Mouse (Mus musculus): Measurements from ENCODE around the gene Dnah12. TPM values are rescaled to one million over a fixed set of nuclear protein-coding genes. Genes with fewer than 3 reads are reported as not detected.
A peak's percentile ranks its signal among the peaks of the same experiment; 100 is the strongest.
"Not testable (repeated sequence)": the region's sequence is repeated elsewhere in the genome, so short reads cannot be mapped to it uniquely, and the experiment has no call there.

Gene Dnah12
- under 1 TPM; 0.03 to 0.11 TPM for total RNA-seq (2021)
- long read RNA-seq, experiment 1: 0 reads
- long read RNA-seq, experiment 2: 0 reads

DNA sequence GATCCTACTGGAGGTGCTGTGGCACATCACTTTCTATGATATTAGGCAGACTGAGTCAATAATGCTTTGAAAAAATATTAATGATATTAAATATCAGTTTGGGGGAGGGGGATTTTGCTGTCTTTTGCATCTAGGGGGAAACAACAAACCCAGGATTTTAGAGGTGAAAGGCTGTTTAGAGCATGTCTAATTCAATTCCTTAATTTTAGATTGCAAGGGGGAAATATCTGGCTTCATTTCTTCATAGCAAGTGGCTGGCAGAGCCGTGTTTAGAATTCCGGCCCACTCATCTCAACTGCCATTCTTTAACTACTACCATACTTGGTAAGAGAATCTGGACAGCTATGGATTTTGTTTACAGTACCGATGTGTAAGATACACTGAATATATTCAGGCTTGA, at the start of gene Dnah12:
Gene Dnah12 (plus strand): TSS at position 301 of the 400 bp plus-strand sequence.
- no peak for DNase-seq (ENCODE audit: low spot score in 2 of 2)

DNA sequence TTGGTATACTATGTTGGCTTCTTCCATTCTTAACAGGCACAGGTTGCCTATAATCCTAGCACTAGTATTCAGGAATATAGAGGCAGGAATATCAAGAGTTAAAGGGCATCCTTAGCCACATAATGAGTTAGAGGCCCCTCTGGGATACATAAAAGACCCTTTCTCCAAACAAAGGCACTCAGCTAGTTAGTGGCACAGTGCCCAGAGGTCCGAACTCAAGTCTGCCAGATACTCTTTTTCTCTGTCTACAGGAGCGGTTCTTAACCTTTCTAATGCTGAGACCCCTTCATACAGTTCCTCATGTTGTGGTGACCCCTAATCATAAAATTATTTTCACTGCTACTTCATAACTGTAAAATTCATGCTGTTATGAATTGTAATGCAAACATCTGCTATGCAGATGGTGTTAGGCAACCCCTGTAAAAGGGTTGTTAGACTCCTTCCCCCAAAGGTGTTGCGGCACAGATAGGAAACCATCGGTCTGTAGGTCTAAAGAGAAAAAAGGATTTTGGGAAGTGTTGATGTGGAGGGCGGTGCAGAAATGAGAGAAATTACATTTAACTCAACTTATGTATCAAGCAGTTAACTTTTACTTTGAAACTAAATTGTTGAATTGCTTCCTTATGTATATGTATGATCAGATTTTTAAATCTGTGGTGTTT, 47.0 kb upstream of the Dnah12 start:
- no peak for DNase-seq (ENCODE audit: low spot score in 2 of 2)

DNA sequence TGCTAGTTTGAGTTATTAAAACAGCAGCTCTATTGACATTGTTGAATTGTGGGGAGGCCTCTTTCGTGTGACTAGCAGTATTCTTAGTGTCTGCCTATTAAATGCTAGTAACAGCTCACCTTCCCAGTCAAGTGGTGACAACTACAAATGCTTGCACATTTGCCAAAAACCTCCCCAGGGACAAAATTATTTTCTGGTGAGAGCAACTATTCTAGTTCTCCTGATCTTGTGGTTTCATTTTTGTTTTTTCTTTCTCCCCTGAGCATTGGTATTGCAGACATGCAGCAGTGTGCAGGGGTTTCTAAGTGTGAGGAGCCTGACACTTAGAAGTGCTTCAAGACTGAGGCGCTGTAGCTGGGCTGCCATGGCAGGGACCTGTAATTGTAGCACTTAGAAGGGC, 45.3 kb upstream of the Dnah12 start:
- DNase-seq (ENCODE audit: low spot score in 2 of 2): no peak

DNA sequence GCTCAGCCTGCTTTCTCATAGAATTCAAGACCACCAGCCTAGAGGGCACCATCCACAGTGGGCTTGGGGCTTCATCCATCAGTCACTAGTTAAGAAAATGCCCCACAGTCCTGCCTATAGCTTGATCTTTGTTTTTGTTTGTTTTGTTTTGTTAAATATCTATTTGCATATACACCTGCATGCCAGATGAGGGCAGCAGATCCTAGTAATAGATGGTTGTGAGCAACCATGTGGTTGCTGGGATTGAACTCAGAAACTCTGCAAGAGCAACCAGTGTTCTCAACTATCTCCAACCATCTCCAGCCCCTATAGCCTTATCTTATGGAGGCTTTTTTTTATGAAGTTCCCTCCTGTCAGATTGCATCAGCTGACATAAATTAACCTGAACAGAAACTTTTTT, 41.2 kb upstream of the Dnah12 start:
- no peak for DNase-seq (ENCODE audit: low spot score in 2 of 2)

DNA sequence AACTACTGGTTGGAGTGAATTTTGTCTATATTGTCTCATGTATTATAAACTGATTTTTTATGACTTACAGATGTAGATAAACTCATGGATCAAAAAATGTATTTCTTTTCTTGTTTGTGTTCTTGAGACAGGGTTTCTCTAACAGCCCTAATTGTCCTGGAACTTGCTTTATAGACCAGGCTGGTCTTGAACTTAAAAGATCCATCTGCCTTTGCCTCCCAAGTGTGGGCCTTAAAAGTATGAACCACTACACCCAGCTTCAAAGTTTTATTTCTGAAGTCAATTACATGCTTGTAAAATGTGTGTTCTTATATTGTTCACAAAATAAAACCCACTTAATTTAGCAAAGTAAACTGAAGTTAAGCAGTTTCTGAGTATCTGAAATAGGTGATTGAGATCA, 34.9 kb upstream of the Dnah12 start:
- no peak for DNase-seq (ENCODE audit: low spot score in 2 of 2)

DNA sequence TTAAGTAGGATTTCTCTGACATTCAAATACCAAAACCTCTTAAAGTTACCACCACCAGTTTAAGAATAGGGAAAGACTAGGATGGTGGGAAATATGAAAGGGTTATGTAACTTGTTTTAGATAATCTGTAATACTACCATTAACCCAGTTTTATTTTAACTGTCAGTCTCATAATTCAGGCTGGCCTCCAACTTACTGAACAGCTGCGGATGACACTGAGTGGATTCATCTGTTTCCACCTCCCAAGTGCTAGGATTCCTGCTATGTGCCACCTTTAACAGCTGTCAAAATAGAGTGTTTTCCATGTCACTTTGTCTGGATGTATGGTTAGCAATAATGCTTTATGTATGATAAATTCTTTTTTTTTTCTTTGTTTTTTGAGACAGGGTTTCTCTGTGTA, 32.8 kb upstream of the Dnah12 start:
- DNase-seq (ENCODE audit: low spot score in 2 of 2): no peak

DNA sequence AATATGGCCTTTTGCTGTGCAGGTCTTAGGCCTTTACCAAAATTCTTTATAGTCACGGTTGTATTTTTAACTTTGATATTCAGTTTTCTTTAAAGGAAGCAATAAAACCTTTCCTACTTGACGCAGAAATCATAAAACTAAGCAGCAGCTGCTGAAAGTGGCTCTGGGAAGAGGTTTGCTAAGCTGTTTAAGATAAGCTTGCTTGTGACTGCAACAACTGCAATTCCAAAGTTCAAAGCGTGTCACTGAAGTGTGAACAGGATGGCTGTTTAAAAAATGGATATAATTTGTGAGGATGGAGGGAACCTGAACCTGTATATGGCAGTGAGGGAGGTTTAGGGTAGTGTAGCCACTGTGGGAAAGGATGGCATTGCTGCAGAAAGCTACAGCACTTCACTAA, 31.1 kb upstream of the Dnah12 start:
- DNase-seq (ENCODE audit: low spot score in 2 of 2): no peak

DNA sequence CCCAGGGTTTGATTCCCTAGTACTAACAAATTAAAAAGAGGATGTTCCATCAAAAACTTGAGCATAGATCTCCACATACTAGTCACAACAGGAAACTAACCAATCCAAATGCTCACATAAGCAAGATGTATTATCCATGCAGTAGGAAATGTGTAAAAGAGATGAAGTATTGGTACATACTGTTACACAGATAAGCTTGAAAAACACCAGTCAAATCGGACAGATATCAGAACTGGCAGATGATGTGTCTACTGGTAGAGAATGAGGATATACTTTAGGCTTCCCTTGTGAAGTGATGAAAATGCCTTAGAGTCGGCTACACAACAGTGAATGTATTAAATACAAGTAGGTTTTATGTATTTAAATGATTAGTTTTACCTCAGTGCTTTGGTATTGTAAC, 30.6 kb upstream of the Dnah12 start:
- DNase-seq (ENCODE audit: low spot score in 2 of 2): no peak

DNA sequence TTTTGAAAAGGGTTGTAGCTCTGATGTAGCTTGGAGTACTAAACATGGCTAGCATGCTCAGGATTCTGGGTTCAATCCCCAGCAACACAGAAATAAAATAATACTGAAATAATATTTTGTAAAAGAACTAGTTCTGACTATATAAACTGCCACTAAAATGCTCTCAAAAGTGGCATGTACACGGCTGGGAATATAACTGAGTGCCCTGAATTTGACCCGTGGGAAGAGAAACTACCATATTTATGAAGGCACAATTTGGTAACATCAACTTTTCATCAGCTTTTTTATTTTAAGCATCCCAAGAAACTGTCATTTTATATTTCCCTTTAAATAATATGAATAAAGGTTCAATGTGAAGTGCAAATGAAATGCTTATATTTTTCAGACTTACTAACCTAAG, 29.2 kb upstream of the Dnah12 start:
- no peak for DNase-seq (ENCODE audit: low spot score in 2 of 2)

DNA sequence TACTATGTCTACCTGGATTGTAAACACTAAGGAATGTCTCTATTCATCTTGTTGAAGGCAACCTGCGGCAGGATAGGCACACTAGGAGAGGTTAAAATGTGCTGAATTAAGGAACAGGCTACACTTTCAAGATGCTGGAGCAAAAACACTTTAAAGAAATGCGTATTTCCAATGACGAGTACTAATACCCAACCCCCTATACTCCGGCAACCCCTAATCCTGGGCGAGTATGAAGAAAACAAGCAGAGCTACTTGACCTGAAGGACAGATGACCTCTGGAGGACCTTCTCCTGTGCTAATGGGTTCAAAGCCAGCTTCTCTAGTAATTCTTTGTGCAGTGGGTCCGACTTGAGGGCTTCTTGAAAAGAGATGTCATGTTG, 25.1 kb upstream of the Dnah12 start:
- no peak for DNase-seq (ENCODE audit: low spot score in 2 of 2)

DNA sequence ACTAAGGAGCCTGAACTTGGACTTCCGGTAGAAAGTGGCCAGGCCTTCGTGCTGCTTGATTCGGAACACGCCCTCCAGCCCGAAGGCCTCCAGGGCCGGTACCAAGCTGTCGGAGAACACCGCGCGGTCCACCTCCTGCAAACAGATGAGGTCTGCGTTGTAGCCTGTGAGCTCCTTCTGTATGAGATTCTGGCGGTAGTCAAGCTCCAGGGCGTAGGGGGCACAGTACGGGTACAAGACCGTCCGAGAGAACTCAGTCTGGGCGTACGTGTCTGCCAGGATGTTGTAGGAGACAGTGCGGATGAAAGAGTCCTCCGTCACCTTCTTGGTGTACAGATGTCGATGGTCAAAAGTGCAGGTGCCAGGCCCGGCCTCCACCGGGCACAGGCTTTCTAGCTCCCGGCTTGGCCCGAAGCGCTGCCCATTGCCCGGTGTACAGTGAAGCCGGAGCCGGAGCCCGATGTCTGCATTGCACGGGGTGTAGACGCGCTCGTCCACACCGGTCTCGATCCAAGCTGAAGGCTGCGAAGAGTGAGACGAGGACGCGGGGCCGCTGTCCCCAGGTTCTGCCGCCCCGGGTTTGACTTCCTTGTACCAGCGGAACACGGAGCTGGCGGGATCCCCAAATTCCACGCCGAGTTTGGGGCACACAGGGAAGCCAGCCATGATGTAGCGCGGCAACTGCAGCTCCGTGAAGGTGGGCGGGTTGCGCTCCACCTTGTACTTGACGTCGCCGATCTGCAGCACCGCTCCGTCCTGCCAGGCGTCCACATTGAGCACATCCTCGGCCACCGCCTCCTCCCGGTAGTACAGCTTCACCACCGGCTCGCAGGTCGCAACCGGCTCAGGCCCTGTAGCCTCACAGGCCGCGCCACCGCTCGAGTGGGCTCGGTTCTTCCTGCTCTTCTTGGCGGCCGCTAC, 24.4 kb upstream of the Dnah12 start:
- peak; percentile 7 to 8 for DNase-seq (ENCODE audit: low spot score in 2 of 2)

DNA sequence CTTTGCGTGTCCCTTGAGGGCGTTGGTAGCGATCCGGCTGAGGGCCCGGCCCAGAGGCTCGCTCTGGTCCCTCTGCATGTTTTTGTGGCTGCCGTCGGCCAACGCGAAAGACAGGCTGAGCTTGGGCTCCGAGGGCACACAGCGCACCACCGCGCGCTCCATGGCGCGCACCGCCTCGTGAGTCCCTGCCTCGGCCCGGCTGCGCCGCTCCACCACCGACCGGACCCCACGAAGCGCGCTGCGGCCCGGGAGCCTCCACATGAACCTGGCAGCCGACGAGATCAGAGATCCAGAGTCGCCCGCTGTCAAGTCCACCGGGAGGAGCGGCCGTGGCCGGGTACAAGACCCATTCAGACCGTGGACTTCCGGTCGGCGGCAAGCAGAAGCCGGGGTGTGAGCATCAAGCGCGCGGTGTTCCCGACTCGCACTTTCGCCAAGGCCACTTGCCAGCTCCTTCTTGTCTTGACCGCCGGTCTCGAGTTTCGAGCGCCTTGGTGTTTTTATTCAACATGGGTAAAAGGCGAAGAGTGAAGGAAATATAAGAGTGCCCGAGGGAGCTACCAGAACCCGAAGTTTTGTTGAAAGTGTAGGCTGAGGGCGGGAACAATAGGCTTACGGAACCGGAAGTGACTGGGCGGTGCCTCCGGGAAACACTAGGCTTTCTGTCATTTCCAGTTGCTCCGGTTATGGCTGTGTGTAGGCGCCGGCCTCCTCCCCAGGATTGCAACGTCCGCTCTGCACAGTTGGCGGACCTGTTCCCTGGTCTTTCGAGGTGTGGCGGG, 23.6 kb upstream of the Dnah12 start, which contains the start of gene Pde12:
Gene Pde12 (minus strand): TSS at position 592 of the 782 bp plus-strand sequence.
- DNase-seq (ENCODE audit: low spot score in 2 of 2): peak; percentile 61 to 75

DNA sequence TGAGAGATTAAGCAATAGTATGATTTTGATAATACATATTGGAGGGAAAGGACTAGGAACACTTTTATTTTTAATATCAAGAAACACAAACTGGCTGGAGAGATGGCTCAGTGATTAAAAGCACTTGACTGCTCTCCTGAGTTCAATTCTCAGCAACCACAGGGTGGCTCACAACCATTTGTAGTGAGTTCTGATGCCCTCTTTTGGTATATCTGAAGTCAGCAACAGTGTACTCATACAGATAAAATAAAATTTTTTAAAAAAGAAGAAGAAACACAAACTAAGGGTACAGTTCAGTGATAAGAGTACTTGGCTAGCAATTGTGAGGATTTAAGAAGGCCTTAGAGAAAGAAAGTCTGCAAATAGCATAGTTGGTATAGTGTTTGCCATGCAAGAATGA, 22.1 kb upstream of the Dnah12 start:
- no peak for DNase-seq (ENCODE audit: low spot score in 2 of 2)

DNA sequence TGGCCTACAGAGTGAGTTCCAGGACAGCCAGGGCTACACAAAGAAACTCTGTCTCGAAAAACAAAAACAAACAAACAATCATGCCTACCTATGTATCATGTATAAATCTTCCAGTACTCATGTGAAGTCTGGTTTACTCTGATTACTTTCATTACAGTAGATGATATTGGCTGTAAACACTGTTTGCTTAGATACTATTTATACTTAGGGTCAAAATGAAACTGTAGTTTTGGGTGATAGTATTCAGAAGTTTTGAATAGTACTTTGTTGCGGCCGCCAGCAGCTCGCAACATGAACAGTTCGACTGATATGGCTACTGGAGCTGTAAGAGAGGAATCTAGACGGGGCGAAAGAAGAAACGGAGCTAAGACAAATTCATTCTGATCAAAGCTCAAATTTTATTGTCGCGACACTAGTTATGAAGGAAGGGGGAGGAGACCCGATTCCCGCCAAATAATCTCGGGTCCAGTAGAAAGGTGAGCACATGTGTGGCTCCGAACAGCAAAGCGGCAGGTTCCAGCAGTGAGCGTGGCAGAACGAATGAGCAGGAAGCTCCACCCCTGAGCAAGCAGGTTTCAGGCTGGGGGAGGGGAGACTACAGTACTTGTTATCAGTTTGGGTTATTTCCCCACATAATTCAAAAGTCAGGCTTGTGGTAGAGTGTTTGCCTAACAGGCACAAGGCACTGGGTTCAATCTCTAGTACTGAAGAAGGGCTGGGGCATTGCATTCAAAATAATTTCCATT, 21.0 kb upstream of the Dnah12 start:
- DNase-seq (ENCODE audit: low spot score in 2 of 2): not testable (repeated sequence)

DNA sequence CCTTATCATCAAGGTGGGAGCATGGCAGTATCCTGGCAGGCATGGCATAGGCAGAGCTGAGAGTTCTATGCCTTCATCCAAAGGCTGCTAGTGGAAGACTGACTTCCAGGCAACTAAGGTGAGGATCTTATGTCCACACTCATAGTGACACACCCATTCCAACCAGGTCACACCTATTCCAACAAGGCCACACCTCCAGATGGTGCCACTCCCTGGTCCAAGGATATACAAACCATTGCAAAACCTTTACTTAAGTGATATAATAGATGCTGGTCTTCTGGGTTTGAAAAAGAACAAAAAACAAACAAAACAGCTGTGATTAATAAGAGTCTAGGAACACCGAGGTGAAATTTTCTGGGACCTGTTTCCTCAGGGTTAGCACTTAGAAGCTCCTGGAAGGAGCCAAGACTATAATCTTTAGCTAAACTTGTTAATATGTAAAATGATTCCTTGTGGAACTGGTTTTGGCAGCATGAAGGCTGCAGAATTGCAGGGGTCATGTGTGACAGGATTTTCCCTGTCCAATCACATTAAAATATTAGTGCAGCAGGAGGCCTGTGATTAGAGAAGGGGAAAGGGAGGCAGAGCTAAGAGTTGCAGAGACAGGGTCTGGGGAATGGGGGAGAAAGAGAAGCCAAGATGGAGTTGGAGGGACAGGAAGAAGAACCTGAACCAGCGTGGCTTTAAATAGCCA, 18.5 kb upstream of the Dnah12 start:
- DNase-seq (ENCODE audit: low spot score in 2 of 2): not testable (repeated sequence)

DNA sequence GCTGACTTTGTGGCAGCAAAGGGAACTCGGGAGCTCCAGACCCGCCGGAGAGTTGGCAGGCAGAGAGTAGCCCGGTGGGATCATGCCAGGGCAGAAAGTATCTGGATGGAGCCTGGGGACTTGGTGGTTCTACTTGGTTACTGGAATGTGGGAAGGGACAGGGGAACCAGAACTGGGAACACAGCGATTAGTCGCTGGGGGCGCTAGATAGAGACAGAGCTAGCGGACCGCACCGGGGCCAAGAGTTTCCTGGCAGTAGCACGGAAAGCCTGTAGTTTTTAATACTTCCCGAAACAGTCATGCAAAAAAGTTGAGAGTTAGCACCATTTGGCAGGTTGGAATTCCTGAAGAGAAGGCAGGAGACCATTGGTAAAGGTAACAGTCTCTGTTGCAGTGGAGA, 17.7 kb upstream of the Dnah12 start:
- DNase-seq (ENCODE audit: low spot score in 2 of 2): no peak

DNA sequence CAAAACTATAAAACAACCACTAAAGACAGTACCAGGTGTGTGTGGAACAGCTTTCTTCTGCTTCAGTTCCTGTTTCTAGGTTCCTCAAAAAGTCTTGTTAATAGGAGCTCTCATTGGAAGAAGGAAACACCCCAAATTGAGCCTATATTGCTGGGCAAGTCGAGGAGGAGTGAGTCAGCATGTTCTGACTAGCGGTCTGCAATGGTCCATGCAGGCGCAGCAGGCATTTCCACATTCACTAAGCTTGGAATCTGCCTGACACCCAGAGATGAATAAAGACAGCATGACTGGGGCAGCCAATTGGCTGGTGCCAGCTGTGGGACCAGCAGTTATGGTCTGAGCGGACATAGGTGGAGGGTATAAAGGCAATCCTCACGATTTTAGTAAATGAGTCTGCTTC, 17.3 kb upstream of the Dnah12 start:
- no peak for DNase-seq (ENCODE audit: low spot score in 2 of 2)

DNA sequence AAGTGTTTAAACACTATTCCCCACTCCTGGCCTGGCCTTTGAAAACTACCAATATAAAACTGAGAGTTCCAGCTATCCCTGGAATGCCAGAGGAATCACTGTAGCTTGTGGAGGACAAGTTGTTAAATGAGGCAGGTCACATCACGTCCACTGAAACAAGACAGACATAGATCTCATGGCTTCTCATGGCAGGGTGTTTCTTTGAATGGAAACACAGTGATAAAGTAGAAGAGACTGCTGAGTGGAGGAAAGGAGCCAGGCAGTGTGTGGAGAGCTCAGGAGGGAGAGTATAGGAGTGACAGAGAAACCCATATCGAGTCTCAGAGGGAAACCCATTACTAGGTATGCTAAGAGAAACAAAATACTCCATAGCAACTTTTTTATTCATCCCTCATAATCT, 2.3 kb upstream of the Dnah12 start:
- DNase-seq (ENCODE audit: low spot score in 2 of 2): no peak

DNA sequence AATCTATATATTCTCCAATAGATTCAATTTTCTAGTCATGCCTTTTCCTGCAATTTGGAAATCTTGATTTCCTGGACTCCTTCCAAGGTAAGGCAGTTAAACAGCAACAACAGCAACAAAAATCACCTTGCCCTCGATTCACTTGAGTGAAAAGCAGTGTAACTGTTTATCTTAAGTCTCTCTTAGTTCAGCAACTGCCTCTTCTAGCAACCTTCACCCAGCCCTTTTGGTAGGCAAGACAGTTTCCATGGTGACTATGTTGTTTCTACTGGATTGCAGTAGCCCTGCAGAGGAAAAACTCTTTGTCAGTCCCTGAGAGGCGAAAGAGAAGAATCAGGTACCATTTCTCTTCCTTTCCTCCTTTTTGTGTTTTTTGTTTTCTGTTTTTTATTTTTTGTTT, 1.7 kb upstream of the Dnah12 start:
- DNase-seq (ENCODE audit: low spot score in 2 of 2): no peak

DNA sequence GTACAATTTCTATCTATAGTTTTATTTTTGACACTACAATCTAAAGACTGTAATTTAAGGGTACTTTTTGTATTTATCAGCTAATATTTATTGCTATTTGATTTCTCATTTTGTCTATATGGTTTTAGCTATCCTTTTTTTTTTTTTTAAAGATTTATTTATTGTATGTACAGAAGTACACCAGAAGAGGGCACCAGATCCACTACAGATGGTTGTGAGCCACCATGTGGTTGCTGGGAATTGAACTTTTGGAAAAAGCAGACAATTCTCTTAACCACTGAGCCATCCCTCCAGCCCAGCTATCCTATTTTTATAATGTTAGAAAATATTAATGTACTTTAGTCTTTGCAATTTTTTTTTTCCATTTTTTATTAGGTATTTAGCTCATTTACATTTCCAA, 4.8 kb downstream of the Dnah12 start:
- DNase-seq (ENCODE audit: low spot score in 2 of 2): no peak

All from adrenal gland, postnatal 4 days (tissue).